Mouse (Mus musculus): Measurements from ENCODE around the gene Bcl2l1. TPM values are rescaled to one million over a fixed set of nuclear protein-coding genes. Genes with fewer than 3 reads are reported as not detected.
A peak's percentile ranks its signal among the peaks of the same experiment; 100 is the strongest.

Bcl2l1 gene
- polyA plus RNA-seq, 1 experiment, result 207 TPM

- DNase-seq, result no peak
- H3K4me1 ChIP-seq (replicated peaks; ENCODE audit: control insufficient read depth, insufficient read depth, low read length), result peaks cover 38% of the 10 kb centered on the region
- TF ChIP-seq CTCF (IDR thresholded peaks at IDR 0.05; ENCODE audit: borderline replicate concordance, control insufficient read depth, extremely low read depth, insufficient read depth, low read length, poor library complexity), result no peak
- TF ChIP-seq POLR2A (IDR thresholded peaks at IDR 0.05; ENCODE audit: control insufficient read depth, extremely low read depth, insufficient read depth, low read length, poor library complexity), result no peak
- no peak overlapping the region for H3K27ac ChIP-seq (ENCODE audit: control insufficient read depth, insufficient read depth, low read length)
- H3K4me3 ChIP-seq (ENCODE audit: control insufficient read depth, insufficient read depth, low read length), result peak overlapping the region; percentile 6; the same call in 1 of the 2 replicates
- H3K27me3 ChIP-seq (ENCODE audit: control insufficient read depth, insufficient read depth, low read length), result no peaks in the 10 kb centered on the region
- peaks cover 20% of the 10 kb centered on the region; the same call in 1 of the 2 replicates for H3K36me3 ChIP-seq (ENCODE audit: control insufficient read depth, insufficient read depth, low read length)
- WGBS, result 28% methylated on average over 2 of the region's 2 CpGs
Observed at GRCm38 (mm10) chr2:152825713-152826112, 5.8 kb downstream of the Bcl2l1 start.

GRCm38 (mm10) chr2:152825168-152825697 is 6.3 kb downstream of the Bcl2l1 start:
- H3K4me3 ChIP-seq (ENCODE audit: control insufficient read depth, insufficient read depth, low read length), result peak overlapping the region; percentile 33
- H3K27ac ChIP-seq (ENCODE audit: control insufficient read depth, insufficient read depth, low read length), result peak overlapping the region; percentile 38; the same call in 1 of the 2 replicates
- no peak for DNase-seq
- TF ChIP-seq CTCF (IDR thresholded peaks at IDR 0.05; ENCODE audit: borderline replicate concordance, control insufficient read depth, extremely low read depth, insufficient read depth, low read length, poor library complexity) (no peak), POLR2A (IDR thresholded peaks at IDR 0.05; ENCODE audit: control insufficient read depth, extremely low read depth, insufficient read depth, low read length, poor library complexity) (no peak)
- 91% methylated on average over 4 of the region's 4 CpGs for WGBS
- peaks cover 43% of the 10 kb centered on the region for H3K4me1 ChIP-seq (replicated peaks; ENCODE audit: control insufficient read depth, insufficient read depth, low read length)
- H3K27me3 ChIP-seq (ENCODE audit: control insufficient read depth, insufficient read depth, low read length), result no peaks in the 10 kb centered on the region
- peaks cover 22% of the 10 kb centered on the region; the same call in 1 of the 2 replicates for H3K36me3 ChIP-seq (ENCODE audit: control insufficient read depth, insufficient read depth, low read length)

- 88% methylated on average over 3 of the region's 3 CpGs for WGBS
- Histone ChIP-seq H3K36me3 (ENCODE audit: control insufficient read depth, insufficient read depth, low read length) (peaks cover 27% of the 10 kb centered on the region; the same call in 1 of the 2 replicates), H3K4me3 (ENCODE audit: control insufficient read depth, insufficient read depth, low read length) (no peak overlapping the region), H3K4me1 (replicated peaks; ENCODE audit: control insufficient read depth, insufficient read depth, low read length) (peaks cover 48% of the 10 kb centered on the region), H3K27me3 (ENCODE audit: control insufficient read depth, insufficient read depth, low read length) (no peaks in the 10 kb centered on the region), H3K27ac (ENCODE audit: control insufficient read depth, insufficient read depth, low read length) (0 out of 2 replicates have a peak overlapping the region, but pooled peaks have one; percentile 15)
- no peak for TF ChIP-seq CTCF (IDR thresholded peaks at IDR 0.05; ENCODE audit: borderline replicate concordance, control insufficient read depth, extremely low read depth, insufficient read depth, low read length, poor library complexity)
- no peak for TF ChIP-seq POLR2A (IDR thresholded peaks at IDR 0.05; ENCODE audit: control insufficient read depth, extremely low read depth, insufficient read depth, low read length, poor library complexity)
- DNase-seq, result no peak
Observed at GRCm38 (mm10) chr2:152824438-152825167, 6.9 kb downstream of the Bcl2l1 start.

GRCm38 (mm10) chr2:152823770-152824169 is 7.8 kb downstream of the Bcl2l1 start:
- no peak overlapping the region for H3K4me3 ChIP-seq (ENCODE audit: control insufficient read depth, insufficient read depth, low read length)
- no peak overlapping the region for H3K27ac ChIP-seq (ENCODE audit: control insufficient read depth, insufficient read depth, low read length)
- DNase-seq, result no peak
- H3K36me3 ChIP-seq (ENCODE audit: control insufficient read depth, insufficient read depth, low read length), result peaks cover 35% of the 10 kb centered on the region
- H3K4me1 ChIP-seq (replicated peaks; ENCODE audit: control insufficient read depth, insufficient read depth, low read length), result peaks cover 49% of the 10 kb centered on the region
- no peaks in the 10 kb centered on the region for H3K27me3 ChIP-seq (ENCODE audit: control insufficient read depth, insufficient read depth, low read length)
- 93% methylated on average over 1 of the region's 1 CpGs for WGBS
- TF ChIP-seq POLR2A (IDR thresholded peaks at IDR 0.05; ENCODE audit: control insufficient read depth, extremely low read depth, insufficient read depth, low read length, poor library complexity), result no peak
- TF ChIP-seq CTCF (IDR thresholded peaks at IDR 0.05; ENCODE audit: borderline replicate concordance, control insufficient read depth, extremely low read depth, insufficient read depth, low read length, poor library complexity), result no peak

GRCm38 (mm10) chr2:152821566-152821965 is 10.0 kb downstream of the Bcl2l1 start:
- Histone ChIP-seq H3K4me3 (ENCODE audit: control insufficient read depth, insufficient read depth, low read length) (no peak overlapping the region), H3K36me3 (ENCODE audit: control insufficient read depth, insufficient read depth, low read length) (peaks cover 36% of the 10 kb centered on the region), H3K27me3 (ENCODE audit: control insufficient read depth, insufficient read depth, low read length) (no peaks in the 10 kb centered on the region), H3K4me1 (replicated peaks; ENCODE audit: control insufficient read depth, insufficient read depth, low read length) (peaks cover 61% of the 10 kb centered on the region), H3K27ac (ENCODE audit: control insufficient read depth, insufficient read depth, low read length) (no peak overlapping the region)
- no peak for TF ChIP-seq CTCF (IDR thresholded peaks at IDR 0.05; ENCODE audit: borderline replicate concordance, control insufficient read depth, extremely low read depth, insufficient read depth, low read length, poor library complexity)
- no peak for TF ChIP-seq POLR2A (IDR thresholded peaks at IDR 0.05; ENCODE audit: control insufficient read depth, extremely low read depth, insufficient read depth, low read length, poor library complexity)
- no peak for DNase-seq

- TF ChIP-seq CTCF (IDR thresholded peaks at IDR 0.05; ENCODE audit: borderline replicate concordance, control insufficient read depth, extremely low read depth, insufficient read depth, low read length, poor library complexity) (no peak), POLR2A (IDR thresholded peaks at IDR 0.05; ENCODE audit: control insufficient read depth, extremely low read depth, insufficient read depth, low read length, poor library complexity) (no peak)
- no peak for DNase-seq
- H3K27me3 ChIP-seq (ENCODE audit: control insufficient read depth, insufficient read depth, low read length), result no peaks in the 10 kb centered on the region
- peaks cover 36% of the 10 kb centered on the region for H3K36me3 ChIP-seq (ENCODE audit: control insufficient read depth, insufficient read depth, low read length)
- no peak overlapping the region for H3K4me3 ChIP-seq (ENCODE audit: control insufficient read depth, insufficient read depth, low read length)
- no peak overlapping the region for H3K27ac ChIP-seq (ENCODE audit: control insufficient read depth, insufficient read depth, low read length)
- 91% methylated on average over 5 of the region's 5 CpGs for WGBS
- peaks cover 62% of the 10 kb centered on the region for H3K4me1 ChIP-seq (replicated peaks; ENCODE audit: control insufficient read depth, insufficient read depth, low read length)
Observed at GRCm38 (mm10) chr2:152821023-152821422, 10.5 kb downstream of the Bcl2l1 start.
